Comparison of ENCODE assay signal across 8 mouse cellular contexts in the genomic region with DNA sequence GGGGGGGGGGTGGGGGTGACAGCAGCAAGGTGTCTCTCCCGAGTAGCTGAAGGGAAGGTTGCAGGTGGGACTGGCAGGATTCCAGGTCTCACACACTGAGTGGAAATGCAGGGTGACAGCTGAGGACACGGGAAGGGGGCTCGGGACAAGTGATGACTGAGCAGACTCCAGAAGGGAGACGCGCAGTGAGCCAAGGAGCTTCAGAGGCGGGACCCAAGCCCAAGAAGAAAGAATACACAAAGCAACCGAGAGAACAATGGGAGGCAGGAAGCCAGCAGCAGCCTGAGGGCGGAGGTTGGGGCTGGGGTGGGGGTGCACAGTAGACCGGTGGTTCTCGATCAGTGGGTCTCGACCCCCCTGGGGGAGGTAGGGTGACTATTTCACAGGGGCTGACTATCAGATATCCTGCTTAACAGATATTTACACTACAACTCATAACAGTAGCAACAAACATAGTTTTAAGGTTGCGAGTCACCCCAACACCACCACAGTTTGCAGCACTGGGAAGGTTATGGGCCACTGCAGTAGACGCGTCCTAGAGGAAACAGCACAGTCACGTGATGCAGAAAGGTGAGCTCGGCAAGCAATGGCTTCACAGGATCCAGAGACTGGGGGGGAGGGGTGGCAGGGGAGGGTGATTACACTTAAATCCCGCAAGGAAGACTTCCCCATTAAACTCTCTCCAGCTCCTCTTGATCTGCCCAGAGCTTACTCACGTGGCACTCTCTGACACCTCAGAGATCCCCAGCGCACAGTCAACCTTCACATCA. TPM values are rescaled to one million over a fixed set of nuclear protein-coding genes. Genes with fewer than 3 reads are reported as not detected.
DNase-seq lines count a peak whose midpoint lies in the region; ATAC-seq and TF ChIP-seq lines count a peak whose summit lies in the region.

No protein-coding gene starts in this region.

- peak overlapping the region; percentile 53 for H3K4me2 ChIP-seq in forebrain, postnatal 0 days (ENCODE audit: low read depth)
- H3K4me2 ChIP-seq in limb, embryonic 12.5 days, result peak overlapping the region; percentile 40

- WGBS in forebrain, postnatal 0 days, result 7% methylated on average over 19 of the region's 19 CpGs
- WGBS in limb, embryonic 12.5 days, result 24% methylated on average over 19 of the region's 19 CpGs

- TF ChIP-seq CTCF in Patski (IDR thresholded peaks at IDR 0.05), result no peak
- no peak for TF ChIP-seq CTCF in forebrain, postnatal 0 days (IDR thresholded peaks at IDR 0.05; ENCODE audit: low read depth)

- H3K9ac ChIP-seq in forebrain, postnatal 0 days, result peak overlapping the region; percentile 41
- H3K9ac ChIP-seq in limb, embryonic 12.5 days (replicated peaks), result peak overlapping the region; percentile 18

- H3K36me3 ChIP-seq in forebrain, postnatal 0 days (ENCODE audit: insufficient read depth), result no peaks in the 10 kb centered on the region; the same call in 1 of the 2 replicates
- 0 out of 2 replicates have a peak, but pooled peaks cover 5% of the 10 kb centered on the region for H3K36me3 ChIP-seq in limb, embryonic 12.5 days

- no peaks in the 10 kb centered on the region for H3K9me3 ChIP-seq in forebrain, postnatal 0 days (ENCODE audit: low read length)
- H3K9me3 ChIP-seq in limb, embryonic 12.5 days, result no peaks in the 10 kb centered on the region

- POLR2A ChIA-PET in Patski (lab: Charles Lee), result interaction anchor here (0.6 to 1.1 kb wide), 4 partner anchors 20 to 1284 kb away, joined by 3 to 4 read pairs (median 3); no protein-coding TSS in a partner anchor

- H3K4me1 ChIP-seq in forebrain, postnatal 0 days (ENCODE audit: insufficient read depth), result peaks cover 27% of the 10 kb centered on the region
- H3K4me1 ChIP-seq in limb, embryonic 12.5 days (replicated peaks), result peaks cover 53% of the 10 kb centered on the region

- no peaks in the 10 kb centered on the region for H3K27me3 ChIP-seq in Patski
- H3K27me3 ChIP-seq in forebrain, postnatal 0 days (ENCODE audit: insufficient read depth, low read length), result no peaks in the 10 kb centered on the region
- no peaks in the 10 kb centered on the region for H3K27me3 ChIP-seq in limb, embryonic 12.5 days

- H3K4me3 ChIP-seq in forebrain, postnatal 0 days (ENCODE audit: low read depth, low read length), result peak overlapping the region; percentile 20
- H3K4me3 ChIP-seq in limb, embryonic 12.5 days (replicated peaks), result no peak overlapping the region

- H3K27ac ChIP-seq in forebrain, postnatal 0 days (ENCODE audit: low read depth, low read length), result peak overlapping the region; percentile 83
- H3K27ac ChIP-seq in limb, embryonic 12.5 days, result peak overlapping the region; percentile 42; the same call in 1 of the 2 replicates

- DNase-seq in kidney, postnatal 14 days, result peak; percentile 36
- DNase-seq in kidney, adult 11 months, result no peak
- no peak for DNase-seq in Patski (ENCODE audit: low read depth, low spot score)
- peak; percentile 76 for DNase-seq in forebrain, postnatal 0 days
- DNase-seq in naive thymus-derived CD4-positive, alpha-beta T cell, adult 2 months (ENCODE audit: low read depth), result peak; percentile 57
- DNase-seq in urinary bladder, postnatal 25 days (ENCODE audit: low spot score), result no peak
- no peak for DNase-seq in left cerebral cortex, adult 11 months (ENCODE audit: low spot score)

- CTCF ChIA-PET in Patski (lab: Charles Lee), result interaction anchor here (2.0 kb wide), 1 partner anchor 35 kb away, joined by 4 read pairs; no protein-coding TSS in a partner anchor

- peak; percentile 72 for ATAC-seq in Patski
- ATAC-seq in forebrain, postnatal 0 days, result peak; percentile 83
- peak; percentile 35; the same call in 1 of the 2 replicates for ATAC-seq in limb, embryonic 12.5 days (ENCODE audit: insufficient number of reproducible peaks, insufficient read depth, low FRiP score, low TSS enrichment, low read depth)

- in situ Hi-C loops in Patski (cut with MboI; ENCODE audit: low pct_unique_long_range_greater_than_20kb), result loop anchor here (5.0 to 25.0 kb wide), 2 partner anchors 38 to 1808 kb away; a partner anchor contains a TSS

RNA-seq across cellular contexts. Expression of a gene that starts 14.6 kb away (rescaled TPM):
- 66.4 TPM for polyA plus RNA-seq in Patski (2021)
- 80.7 and 82.2 TPM in 2 replicates for total RNA-seq in forebrain, postnatal 0 days (2014; rRNA removed)
- 48.2 and 59.3 TPM in 2 replicates for polyA plus RNA-seq in forebrain, postnatal 0 days (2015; fragmentation: Nextera tagmentation; extraction: Ambion mirVana)
- polyA plus RNA-seq in limb, embryonic 12.5 days (2016; fragmentation: Nextera tagmentation; extraction: Ambion mirVana), result 119 and 133 TPM in 2 replicates

RNA-seq across cellular contexts. Expression of a gene that starts 37.7 kb away (rescaled TPM):
- 153 TPM for polyA plus RNA-seq in Patski (2021)
- 55.2 and 60.4 TPM in 2 replicates for total RNA-seq in forebrain, postnatal 0 days (2014; rRNA removed)
- polyA plus RNA-seq in forebrain, postnatal 0 days (2015; fragmentation: Nextera tagmentation; extraction: Ambion mirVana), result 70.0 and 76.7 TPM in 2 replicates
- 63.5 and 64.4 TPM in 2 replicates for polyA plus RNA-seq in limb, embryonic 12.5 days (2016; fragmentation: Nextera tagmentation; extraction: Ambion mirVana)

Comparison
In these comparisons a context has a peak if more than half of its experiments do, and no peak if none do; other contexts are left out.
1. DNase-seq: peak in kidney, postnatal 14 days (single experiment), forebrain, postnatal 0 days (single experiment) and naive thymus-derived CD4-positive, alpha-beta T cell, adult 2 months (single experiment); none in kidney, adult 11 months (single experiment), Patski (single experiment), urinary bladder, postnatal 25 days (single experiment) and left cerebral cortex, adult 11 months (single experiment).
2. Peak in every context shown above with its lines, with median percentiles within 50 percentile points of each other: ATAC-seq.